ENCODE assay signal across 31 mouse cellular contexts in the genomic region with DNA sequence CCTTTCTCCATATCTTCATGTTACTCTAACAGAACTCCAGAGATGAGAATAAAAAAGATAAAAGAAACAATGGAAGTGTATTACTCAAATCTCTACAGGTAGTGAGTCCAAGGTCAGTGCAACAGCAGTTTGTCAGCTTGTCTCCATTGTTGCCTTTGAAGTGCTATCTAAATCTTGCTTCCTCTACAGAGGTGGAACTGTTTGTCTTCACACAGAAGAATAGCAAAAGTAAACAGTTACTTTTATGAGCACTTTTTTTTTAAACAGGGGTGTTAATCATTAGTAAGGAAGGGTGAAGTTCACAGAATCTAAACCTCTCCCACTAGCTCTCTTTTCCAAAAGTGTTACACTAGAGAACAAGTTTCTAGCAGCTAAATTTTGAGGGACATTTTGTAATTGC.
DNase-seq lines count a peak whose midpoint lies in the region; ATAC-seq and TF ChIP-seq lines count a peak whose summit lies in the region.
"Had no signal": no experiment of that assay in that cellular context is flagged by ENCODE, and none has a peak within 500 bp of the region (broad histone marks: within the 10 kb centered on the region; RNA-seq: fewer than 3 reads in every experiment).

No protein-coding gene starts in this region.

- no peaks in the 10 kb centered on the region for H3K27me3 ChIP-seq in kidney, adult 2 months (replicated peaks; ENCODE audit: control insufficient read depth, insufficient read depth, low read length)
- no peaks in the 10 kb centered on the region for H3K27me3 ChIP-seq in lung, embryonic 15.5 days
- H3K27me3 ChIP-seq in intestine, embryonic 16.5 days (replicated peaks; ENCODE audit: control insufficient read depth, insufficient read depth, low read length): no peaks in the 10 kb centered on the region
- H3K27me3 ChIP-seq in stomach, embryonic 16.5 days (ENCODE audit: control insufficient read depth, insufficient read depth, low read length): no peaks in the 10 kb centered on the region
- H3K27me3 ChIP-seq: CH12.LX; embryonic facial prominence, embryonic 15.5 days; forebrain, embryonic 12.5 days; heart, embryonic 15.5 days; hindbrain, embryonic 13.5 days; midbrain, embryonic 12.5 days; neural tube, embryonic 13.5 days had no signal

- ATAC-seq in lung, embryonic 15.5 days (ENCODE audit: borderline replicate concordance, extremely low read depth, low FRiP score, low TSS enrichment): no peak
- peak; percentile 98 for ATAC-seq in intestine, embryonic 16.5 days
- ATAC-seq in stomach, embryonic 16.5 days (ENCODE audit: insufficient read depth, low FRiP score): peak; percentile 86
- ATAC-seq: activated CD4-positive, CD25-positive, alpha-beta regulatory T cell, adult 4 months; forebrain, postnatal 0 days had no signal

- no peak overlapping the region for H3K9ac ChIP-seq in lung, embryonic 15.5 days
- no peak overlapping the region for H3K9ac ChIP-seq in intestine, embryonic 16.5 days (ENCODE audit: low read depth, low read length)
- no peak overlapping the region for H3K9ac ChIP-seq in stomach, embryonic 16.5 days (ENCODE audit: low read length)
- H3K9ac ChIP-seq: embryonic facial prominence, embryonic 15.5 days; forebrain, embryonic 12.5 days; forebrain, postnatal 0 days; heart, embryonic 15.5 days; hindbrain, embryonic 13.5 days; liver, embryonic 14.5 days; midbrain, embryonic 12.5 days; neural tube, embryonic 13.5 days had no signal

- H3K4me3 ChIP-seq in kidney, adult 2 months (ENCODE audit: insufficient read depth, low read depth, low read length): no peak overlapping the region
- no peak overlapping the region for H3K4me3 ChIP-seq in lung, embryonic 15.5 days
- no peak overlapping the region for H3K4me3 ChIP-seq in intestine, embryonic 16.5 days (ENCODE audit: low read length)
- no peak overlapping the region for H3K4me3 ChIP-seq in stomach, embryonic 16.5 days (replicated peaks; ENCODE audit: low read length)
- H3K4me3 ChIP-seq: embryonic facial prominence, embryonic 10.5 days; embryonic facial prominence, embryonic 15.5 days; forebrain, embryonic 12.5 days; heart, embryonic 15.5 days; hindbrain, embryonic 13.5 days; layer of hippocampus, adult 2 months; midbrain, embryonic 12.5 days; neural tube, embryonic 13.5 days had no signal

- TF ChIP-seq POLR2A in kidney, adult 2 months (IDR thresholded peaks at IDR 0.05; ENCODE audit: low read depth, low read length): no peak

- peak; percentile 20 for DNase-seq in kidney, adult 2 months
- DNase-seq in kidney, adult 8-10 months: no peak
- no peak for DNase-seq in lung, postnatal 4 days
- no peak for DNase-seq in cerebellum, adult 8-10 months
- DNase-seq in heart, postnatal 4 days: no peak
- DNase-seq: adrenal gland, adult 2 months; adrenal gland, postnatal 36 days; cerebellum, adult 18-20 months; cerebellum, postnatal 25 days; forebrain, postnatal 0 days; gastrocnemius, postnatal 10 days; kidney, postnatal 14 days; left cerebral cortex, postnatal 4 days; lung, adult 2 months; right cerebral cortex, postnatal 4 days; thymus, adult 18-20 months; thymus, postnatal 25 days had no signal

- no peak overlapping the region for H3K4me2 ChIP-seq in lung, embryonic 15.5 days
- H3K4me2 ChIP-seq in intestine, embryonic 16.5 days (ENCODE audit: low read depth, low read length): no peak overlapping the region
- H3K4me2 ChIP-seq in stomach, embryonic 16.5 days (ENCODE audit: low read depth, low read length): no peak overlapping the region
- H3K4me2 ChIP-seq: embryonic facial prominence, embryonic 15.5 days; forebrain, embryonic 12.5 days; heart, embryonic 15.5 days; hindbrain, embryonic 13.5 days; midbrain, embryonic 12.5 days; neural tube, embryonic 13.5 days had no signal

- H3K9me3 ChIP-seq in lung, embryonic 15.5 days: no peaks in the 10 kb centered on the region
- no peaks in the 10 kb centered on the region for H3K9me3 ChIP-seq in intestine, embryonic 16.5 days (ENCODE audit: control insufficient read depth, low read length)
- no peaks in the 10 kb centered on the region for H3K9me3 ChIP-seq in stomach, embryonic 16.5 days (replicated peaks; ENCODE audit: control insufficient read depth, low read length)
- H3K9me3 ChIP-seq: embryonic facial prominence, embryonic 10.5 days; embryonic facial prominence, embryonic 15.5 days; forebrain, embryonic 12.5 days; heart, embryonic 15.5 days; hindbrain, embryonic 13.5 days; midbrain, embryonic 12.5 days; neural tube, embryonic 13.5 days had no signal

- H3K4me1 ChIP-seq in kidney, adult 2 months (ENCODE audit: control insufficient read depth, insufficient read depth, low read length): no peaks in the 10 kb centered on the region
- 0 out of 2 replicates have a peak, but pooled peaks cover 3% of the 10 kb centered on the region for H3K4me1 ChIP-seq in lung, embryonic 15.5 days
- no peaks in the 10 kb centered on the region for H3K4me1 ChIP-seq in intestine, embryonic 16.5 days (ENCODE audit: control insufficient read depth, insufficient read depth, low read length)
- H3K4me1 ChIP-seq in stomach, embryonic 16.5 days (ENCODE audit: control insufficient read depth, insufficient read depth, low read length): no peaks in the 10 kb centered on the region
- H3K4me1 ChIP-seq: embryonic facial prominence, embryonic 10.5 days; embryonic facial prominence, embryonic 15.5 days; forebrain, embryonic 12.5 days; heart, embryonic 15.5 days; hindbrain, embryonic 13.5 days; midbrain, embryonic 12.5 days; neural tube, embryonic 13.5 days had no signal

- no peak for TF ChIP-seq CTCF in kidney, adult 2 months (conservative IDR thresholded peaks at IDR 0.05; ENCODE audit: insufficient read depth, insufficient read length, low read depth, low read length)

- H3K36me3 ChIP-seq in kidney, adult 2 months (ENCODE audit: control insufficient read depth, insufficient read depth, low read length): no peaks in the 10 kb centered on the region
- no peaks in the 10 kb centered on the region for H3K36me3 ChIP-seq in lung, embryonic 15.5 days
- no peaks in the 10 kb centered on the region for H3K36me3 ChIP-seq in intestine, embryonic 16.5 days (ENCODE audit: control insufficient read depth, insufficient read depth, low read length)
- no peaks in the 10 kb centered on the region for H3K36me3 ChIP-seq in stomach, embryonic 16.5 days (ENCODE audit: control insufficient read depth, insufficient read depth, low read length)
- H3K36me3 ChIP-seq: embryonic facial prominence, embryonic 10.5 days; embryonic facial prominence, embryonic 15.5 days; forebrain, embryonic 12.5 days; heart, embryonic 15.5 days; hindbrain, embryonic 13.5 days; midbrain, embryonic 12.5 days; neural tube, embryonic 13.5 days had no signal

- H3K27ac ChIP-seq in kidney, adult 2 months (ENCODE audit: insufficient read depth, low read depth, low read length): no peak overlapping the region
- peak overlapping the region; percentile 39; the same call in 1 of the 2 replicates for H3K27ac ChIP-seq in lung, embryonic 15.5 days
- no peak overlapping the region for H3K27ac ChIP-seq in intestine, embryonic 16.5 days (ENCODE audit: low read length)
- H3K27ac ChIP-seq in stomach, embryonic 16.5 days (ENCODE audit: low read length): no peak overlapping the region
- H3K27ac ChIP-seq: embryonic facial prominence, embryonic 10.5 days; embryonic facial prominence, embryonic 15.5 days; forebrain, embryonic 12.5 days; heart, embryonic 15.5 days; hindbrain, embryonic 13.5 days; liver, embryonic 14.5 days; midbrain, embryonic 12.5 days; neural tube, embryonic 13.5 days had no signal
